Comparison of ENCODE assay signal across 9 mouse cellular contexts in the genomic region with DNA sequence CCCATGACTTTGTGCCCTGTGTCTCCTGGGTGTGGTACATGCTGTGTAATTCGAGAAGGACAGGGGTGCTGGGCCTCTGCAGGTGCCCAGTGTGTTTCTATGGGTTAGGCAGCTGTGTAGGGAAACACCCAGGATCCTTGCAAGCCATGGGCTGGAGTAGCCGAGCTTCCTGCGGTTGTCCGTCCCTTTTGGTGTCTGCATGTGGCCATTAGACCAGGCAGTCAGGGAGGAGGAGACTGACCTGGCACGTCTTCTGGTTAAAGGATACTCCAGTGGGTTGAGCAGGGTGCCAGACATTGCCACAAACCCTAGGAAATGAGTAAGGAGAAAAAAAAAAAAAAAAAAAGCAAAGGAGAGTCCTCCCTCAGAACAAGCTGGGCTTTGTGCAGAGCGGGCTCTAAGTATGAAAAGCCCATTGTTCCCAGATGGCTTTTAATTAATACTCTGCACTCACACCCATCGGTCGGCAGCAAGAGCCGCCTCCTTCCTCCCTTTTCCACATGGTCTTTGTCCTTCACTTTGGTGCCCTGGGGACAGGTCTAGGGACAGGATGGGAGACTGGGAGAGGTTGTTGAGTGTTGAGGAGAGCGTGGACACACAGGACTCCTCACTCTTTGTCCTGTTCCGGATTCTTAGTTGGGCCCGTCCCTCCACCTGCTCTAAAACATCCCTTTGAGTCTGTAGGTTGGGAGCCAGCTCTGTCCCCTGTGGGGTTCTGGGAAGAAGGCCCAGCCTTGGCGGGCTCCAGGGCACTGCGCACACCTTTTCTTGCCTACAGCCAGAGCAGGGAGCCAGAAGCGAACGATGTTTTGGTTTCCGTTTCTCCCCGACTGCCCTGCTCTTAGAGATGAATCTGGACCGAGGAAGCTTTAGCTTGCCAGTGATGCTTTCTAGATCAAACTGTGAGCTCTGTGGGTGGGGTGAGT.
DNase-seq lines count a peak whose midpoint lies in the region; ATAC-seq lines count a peak whose summit lies in the region.
"Had no signal": no experiment of that assay in that cellular context is flagged by ENCODE, and none has a peak within 500 bp of the region (broad histone marks: within the 10 kb centered on the region; RNA-seq: fewer than 3 reads in every experiment).

No protein-coding gene starts in this region.

- peak; percentile 43 for ATAC-seq in lung, embryonic 16.5 days (ENCODE audit: low read depth)
- peak; percentile 41 for ATAC-seq in hindbrain, embryonic 13.5 days (ENCODE audit: low FRiP score)

- H3K36me3 ChIP-seq in lung, embryonic 16.5 days (ENCODE audit: control insufficient read depth, insufficient read depth, low read length), result no peaks in the 10 kb centered on the region
- H3K36me3 ChIP-seq in hindbrain, embryonic 13.5 days, result no peaks in the 10 kb centered on the region
- H3K36me3 ChIP-seq: liver, embryonic 15.5 days had no signal

- no peaks in the 10 kb centered on the region for H3K9me3 ChIP-seq in lung, embryonic 16.5 days (ENCODE audit: control insufficient read depth, low read length)
- no peaks in the 10 kb centered on the region for H3K9me3 ChIP-seq in hindbrain, embryonic 13.5 days
- H3K9me3 ChIP-seq: liver, embryonic 15.5 days had no signal

- WGBS in lung, embryonic 16.5 days, result 61% methylated on average over 19 of the region's 19 CpGs
- WGBS in hindbrain, embryonic 13.5 days, result 47% methylated on average over 19 of the region's 19 CpGs

- no peak overlapping the region for H3K9ac ChIP-seq in lung, embryonic 16.5 days (ENCODE audit: low read length)
- peak overlapping the region; percentile 46; the same call in 1 of the 2 replicates for H3K9ac ChIP-seq in hindbrain, embryonic 13.5 days
- H3K9ac ChIP-seq: liver, embryonic 15.5 days had no signal

- H3K4me2 ChIP-seq in lung, embryonic 16.5 days (ENCODE audit: low read depth, low read length), result peak overlapping the region; percentile 25; the same call in 1 of the 2 replicates
- peak overlapping the region; percentile 16 for H3K4me2 ChIP-seq in hindbrain, embryonic 13.5 days
- H3K4me2 ChIP-seq: liver, embryonic 15.5 days had no signal

- H3K27me3 ChIP-seq in lung, embryonic 16.5 days (ENCODE audit: control insufficient read depth, insufficient read depth, low read depth, low read length), result no peaks in the 10 kb centered on the region
- 0 out of 2 replicates have a peak, but pooled peaks cover 3% of the 10 kb centered on the region for H3K27me3 ChIP-seq in hindbrain, embryonic 13.5 days
- H3K27me3 ChIP-seq: liver, embryonic 15.5 days had no signal

- H3K4me1 ChIP-seq in lung, embryonic 16.5 days (replicated peaks; ENCODE audit: control insufficient read depth, insufficient read depth, low read length), result peaks cover 26% of the 10 kb centered on the region
- H3K4me1 ChIP-seq in hindbrain, embryonic 13.5 days (replicated peaks), result peaks cover 54% of the 10 kb centered on the region

- H3K27ac ChIP-seq in lung, embryonic 16.5 days (ENCODE audit: low read length), result peak overlapping the region; percentile 60
- peak overlapping the region; percentile 67 for H3K27ac ChIP-seq in hindbrain, embryonic 13.5 days
- H3K27ac ChIP-seq: liver, embryonic 15.5 days had no signal

- no peak for DNase-seq in lung, postnatal 36 days
- DNase-seq in cerebellum, postnatal 10 days, result peak; percentile 77 to 81
- peak; percentile 89 for DNase-seq in retina, postnatal 1 day
- DNase-seq in frontal cortex, adult 2 months (ENCODE audit: extremely low spot score in 1 of 2, low spot score in 1 of 2), result no peak
- no peak for DNase-seq in spleen, postnatal 4 days (ENCODE audit: low spot score in 2 of 2)
- DNase-seq in kidney, postnatal 14 days, result no peak

- no peak overlapping the region for H3K4me3 ChIP-seq in lung, embryonic 16.5 days (ENCODE audit: low read length)
- no peak overlapping the region for H3K4me3 ChIP-seq in hindbrain, embryonic 13.5 days
- H3K4me3 ChIP-seq: liver, embryonic 15.5 days had no signal

Comparison
In these comparisons a context has a peak if more than half of its experiments do, and no peak if none do; other contexts are left out.
1. DNase-seq: peak in cerebellum, postnatal 10 days (2 of 2) and retina, postnatal 1 day (single experiment); none in lung, postnatal 36 days (single experiment), frontal cortex, adult 2 months (0 of 2), spleen, postnatal 4 days (0 of 2) and kidney, postnatal 14 days (single experiment).